Mouse (Mus musculus): ENCODE data around the gene Ttc27.

DNA sequence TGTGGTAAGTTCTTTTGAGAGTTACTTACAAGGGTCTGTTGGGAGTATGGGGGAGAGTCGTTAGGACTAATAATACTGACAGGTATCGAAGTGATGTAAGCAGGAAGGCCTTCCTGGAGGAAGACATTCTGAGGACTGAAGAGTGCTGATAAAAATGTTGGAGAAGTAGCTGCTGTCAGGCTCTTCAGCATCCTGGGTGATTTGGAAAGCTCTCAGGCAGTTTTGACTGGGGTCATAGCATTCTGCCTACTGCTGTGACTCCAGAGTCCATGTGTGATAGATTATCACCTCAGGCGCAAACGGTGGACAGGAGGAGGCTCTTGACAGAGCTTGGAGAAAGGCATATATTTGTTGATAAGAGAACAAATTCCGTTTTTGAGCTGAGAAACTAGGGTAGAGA lies 12.1 kb upstream of the Ttc27 start:
- TF ChIP-seq POLR2A (IDR thresholded peaks at IDR 0.05; ENCODE audit: low read depth, low read length): no peak
- TF ChIP-seq CTCF (IDR thresholded peaks at IDR 0.05; ENCODE audit: extremely low read depth, insufficient read length, insufficient replicate concordance, low read depth, low read length): no peak

Measured in small intestine, adult 2 months (tissue).